Mouse (Mus musculus): Measurements from ENCODE around the gene Epb41l2.

DNA sequence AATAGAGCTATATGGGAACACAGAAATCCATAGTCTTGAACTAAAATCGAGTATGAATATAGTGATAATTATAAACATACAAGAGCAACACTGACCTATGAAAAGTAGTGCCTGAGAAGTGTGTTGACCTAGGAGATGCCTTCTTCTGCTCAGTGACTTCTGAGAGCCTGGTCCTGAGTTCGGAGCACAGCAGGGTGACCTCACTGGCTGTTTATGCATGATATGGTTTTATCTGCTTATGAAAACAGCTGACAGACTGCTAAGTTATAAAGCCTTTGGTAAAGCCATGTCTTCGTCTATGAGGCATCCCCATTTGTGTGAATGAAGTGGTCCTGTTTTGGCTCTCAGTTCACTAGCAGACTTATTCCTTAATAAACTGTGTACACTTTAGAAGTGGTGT, 37.3 kb downstream of the Epb41l2 start:
- TF ChIP-seq CTCF (IDR thresholded peaks at IDR 0.05; ENCODE audit: borderline replicate concordance, insufficient read depth, low read depth, low read length), result no peak
- TF ChIP-seq POLR2A (IDR thresholded peaks at IDR 0.05; ENCODE audit: borderline replicate concordance, insufficient read depth, low read length), result no peak
